Mouse (Mus musculus) hindbrain, postnatal 0 days (tissue): Measurements from ENCODE around the gene Cdh5. TPM values are rescaled to one million over a fixed set of nuclear protein-coding genes. Genes with fewer than 3 reads are reported as not detected.
"Not testable (repeated sequence)": the region's sequence is repeated elsewhere in the genome, so short reads cannot be mapped to it uniquely, and the experiment has no call there.

Experiments used
- ATAC-seq: fragments of 200-750 bp; cut with Nextera tagmentation; 2 replicates; pipeline ENCODE4 v1.8.0; 2017; ENCODE audit warnings: mild to moderate bottlenecking, moderate TSS enrichment, moderate library complexity
- DNase-seq: peaks from one replicate; pipeline ENCODE4 v3.0.0-alpha.2; 2015; ENCODE audit warnings: low spot score
- H3K27ac ChIP-seq: fragments of 300-500 bp; sonication (generic); 2 replicates; pipeline ENCODE4 v1.5.1; 2014; ENCODE audit warnings: mild to moderate bottlenecking
- H3K27me3 ChIP-seq: fragments of 300-500 bp; sonication (generic); 2 replicates; pipeline ENCODE4 v1.6.1; 2014; ENCODE audit warnings: low read length, mixed read lengths; ENCODE audit not compliant: insufficient read depth
- H3K36me3 ChIP-seq: fragments of 300-500 bp; sonication (generic); 2 replicates; pipeline ENCODE4 v1.6.1; 2014; ENCODE audit warnings: low read length, mixed read lengths; ENCODE audit not compliant: insufficient read depth
- H3K4me1 ChIP-seq: fragments of 300-500 bp; sonication (generic); 2 replicates; pipeline ENCODE4 v1.6.1; 2014; ENCODE audit warnings: antibody characterized with exemption, low read length, mixed read lengths; ENCODE audit not compliant: insufficient read depth
- H3K4me2 ChIP-seq: fragments of 300-500 bp; sonication (generic); 2 replicates; pipeline ENCODE4 v1.6.1; 2014; ENCODE audit warnings: low read depth, mild to moderate bottlenecking, low read length, moderate library complexity, mixed read lengths
- H3K4me3 ChIP-seq: fragments of 300-500 bp; sonication (generic); 2 replicates; pipeline ENCODE4 v1.5.1; 2014; ENCODE audit warnings: low read length
- H3K9ac ChIP-seq: fragments of 300-500 bp; sonication (generic); replicated peaks from 2 replicates; pipeline ENCODE4 v1.6.1; 2014; ENCODE audit warnings: mild to moderate bottlenecking, low read length, moderate library complexity, mixed read lengths
- H3K9me3 ChIP-seq: fragments of 300-500 bp; sonication (generic); 2 replicates; pipeline ENCODE4 v1.6.1; 2016; ENCODE audit warnings: low read length, mixed read lengths
- CTCF ChIP-seq: IDR thresholded peaks from 2 replicates; pipeline ENCODE4 v1.5.1; 2016; ENCODE audit warnings: antibody characterized with exemption, control low read depth, low read depth
- WGBS: fragments of 180-500 bp; shearing (Covaris S2); extraction: QIAGEN DNeasy Blood & Tissue Kit; methylation state at CpG from one replicate; pipeline ENCODE4 v1.1.7; 2014; 5-methylcytosine and 5-hydroxymethylcytosine counted together
- polyA plus RNA-seq: library from polyadenylated mRNA; unstranded; fragments of >200 nt; fragmentation: Nextera tagmentation; extraction: Ambion mirVana; gene quantifications from 2 replicates; pipeline ENCODE4 v1.2.1, GENCODE M21; 2015
- total RNA-seq: library from RNA; depleted of rRNA; stranded (reverse); fragments of >200 nt; gene quantifications from 2 replicates; pipeline ENCODE4 v1.2.3, GENCODE M21; 2014

Gene Cdh5
- total and polyA plus RNA-seq, 2 experiments from 2014 or later = 8.9 to 19.7 TPM

GRCm38 (mm10) chr8:104065906-104066518, 35.4 kb upstream of the Cdh5 start:
- Histone ChIP-seq H3K4me3 (no peak overlapping the region), H3K27me3 (no peaks in the 10 kb centered on the region), H3K36me3 (no peaks in the 10 kb centered on the region), H3K9ac (no peak overlapping the region), H3K9me3 (no peaks in the 10 kb centered on the region), H3K4me2 (no peak overlapping the region), H3K4me1 (peaks cover 13% of the 10 kb centered on the region; the same call in 1 of the 2 replicates), H3K27ac (no peak overlapping the region)
- no peak for TF ChIP-seq CTCF
- ATAC-seq (no peak), DNase-seq (peak; percentile 50)
- WGBS = 57% methylated on average over 9 of the region's 9 CpGs

GRCm38 (mm10) chr8:104067390-104067925, 34.0 kb upstream of the Cdh5 start:
- no peak for TF ChIP-seq CTCF
- no peak for DNase-seq
- Histone ChIP-seq H3K9ac (no peak overlapping the region), H3K36me3 (no peaks in the 10 kb centered on the region), H3K27me3 (no peaks in the 10 kb centered on the region), H3K4me3 (no peak overlapping the region), H3K9me3 (no peaks in the 10 kb centered on the region), H3K4me2 (no peak overlapping the region), H3K27ac (no peak overlapping the region), H3K4me1 (peaks cover 3% of the 10 kb centered on the region; the same call in 1 of the 2 replicates)
- WGBS = 78% methylated on average over 12 of the region's 12 CpGs
- ATAC-seq = no peak

GRCm38 (mm10) chr8:104068421-104069035, 32.9 kb upstream of the Cdh5 start:
- H3K9ac ChIP-seq = no peak overlapping the region
- no peaks in the 10 kb centered on the region for H3K27me3 ChIP-seq
- no peak overlapping the region for H3K4me2 ChIP-seq
- no peak for DNase-seq
- WGBS = 82% methylated on average over 15 of the region's 15 CpGs
- ATAC-seq = no peak
- no peak overlapping the region for H3K4me3 ChIP-seq
- no peaks in the 10 kb centered on the region for H3K36me3 ChIP-seq
- H3K4me1 ChIP-seq = peaks cover 3% of the 10 kb centered on the region; the same call in 1 of the 2 replicates
- no peak overlapping the region for H3K27ac ChIP-seq
- TF ChIP-seq CTCF = no peak
- no peaks in the 10 kb centered on the region for H3K9me3 ChIP-seq

- H3K36me3 ChIP-seq, H3K4me1 ChIP-seq, DNase-seq, H3K9me3 ChIP-seq, ATAC-seq, H3K27ac ChIP-seq, H3K27me3 ChIP-seq, H3K4me3 ChIP-seq, H3K9ac ChIP-seq, H3K4me2 ChIP-seq: not testable (repeated sequence)
- 80% methylated on average over 8 of the region's 9 CpGs for WGBS
These were observed 31.1 kb upstream of the Cdh5 start for GRCm38 (mm10) chr8:104070201-104070865.

GRCm38 (mm10) chr8:104070949-104071348, 30.5 kb upstream of the Cdh5 start:
- WGBS = 81% methylated on average over 10 of the region's 10 CpGs
- no peak for DNase-seq
- no peak overlapping the region for H3K4me2 ChIP-seq
- TF ChIP-seq CTCF = no peak
- H3K9ac ChIP-seq = no peak overlapping the region
- no peaks in the 10 kb centered on the region for H3K4me1 ChIP-seq
- ATAC-seq = no peak
- H3K27ac ChIP-seq = no peak overlapping the region
- no peak overlapping the region for H3K4me3 ChIP-seq
- H3K9me3 ChIP-seq = no peaks in the 10 kb centered on the region
- no peaks in the 10 kb centered on the region for H3K36me3 ChIP-seq
- H3K27me3 ChIP-seq = no peaks in the 10 kb centered on the region

- Histone ChIP-seq H3K9ac (no peak overlapping the region), H3K36me3 (no peaks in the 10 kb centered on the region), H3K4me2 (no peak overlapping the region), H3K27ac (no peak overlapping the region), H3K9me3 (no peaks in the 10 kb centered on the region), H3K4me3 (no peak overlapping the region), H3K4me1 (no peaks in the 10 kb centered on the region), H3K27me3 (no peaks in the 10 kb centered on the region)
- no peak for TF ChIP-seq CTCF
- 93% methylated on average over 6 of the region's 6 CpGs for WGBS
- DNase-seq (no peak), ATAC-seq (0 out of 2 replicates have a peak, but pooled peaks have one; percentile 29)
These were observed 26.3 kb upstream of the Cdh5 start for GRCm38 (mm10) chr8:104075079-104075478.
